Mouse (Mus musculus): ENCODE measurements at regions not wholly inside any gene's neighbourhood (a gene's known extent, or its start where the extent isn't known, plus 50 kb on each side); places are given as distances from the start of the nearest gene placed in this dataset.

DNA sequence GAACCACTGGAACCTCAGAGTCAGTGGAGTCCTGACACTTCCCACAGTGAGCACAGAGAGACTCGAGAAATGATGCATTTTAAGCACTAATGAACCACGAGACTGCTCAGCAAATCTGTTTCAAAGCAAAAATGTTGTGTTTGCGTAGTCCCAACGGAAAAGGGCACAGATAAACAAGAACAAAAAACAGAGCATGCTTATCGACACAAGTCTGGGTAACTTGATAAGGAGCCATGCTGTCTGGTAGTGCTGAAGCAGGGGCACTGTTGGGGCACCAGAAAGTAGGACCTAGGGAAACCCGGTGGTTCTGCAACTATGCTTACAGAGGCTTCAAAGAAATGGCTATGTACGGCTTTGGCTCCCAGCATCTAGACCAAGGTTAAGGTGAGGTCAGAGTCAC lies 172.7 kb upstream of the Hes1 start:
- ATAC-seq (ENCODE audit: low read depth), result no peak
- no peaks in the 10 kb centered on the region for H3K27me3 ChIP-seq (replicated peaks; ENCODE audit: control insufficient read depth, insufficient read depth, low read length)
- H3K4me3 ChIP-seq (ENCODE audit: low read depth, low read length), result no peak overlapping the region
- H3K4me2 ChIP-seq (ENCODE audit: low read depth, low read length), result no peak overlapping the region
- WGBS, result 58% methylated on average over 7 of the region's 7 CpGs
- H3K9ac ChIP-seq (ENCODE audit: low read depth, low read length), result no peak overlapping the region
- no peaks in the 10 kb centered on the region for H3K36me3 ChIP-seq (ENCODE audit: control insufficient read depth, insufficient read depth, low read length)
- no peak overlapping the region for H3K27ac ChIP-seq (replicated peaks; ENCODE audit: low read depth, low read length)
- peaks cover 22% of the 10 kb centered on the region; the same call in 1 of the 2 replicates for H3K4me1 ChIP-seq (ENCODE audit: control insufficient read depth, insufficient read depth, low read length)
- no peaks in the 10 kb centered on the region for H3K9me3 ChIP-seq (ENCODE audit: control insufficient read depth, low read length)
- DNase-seq (ENCODE audit: low spot score), result no peak

DNA sequence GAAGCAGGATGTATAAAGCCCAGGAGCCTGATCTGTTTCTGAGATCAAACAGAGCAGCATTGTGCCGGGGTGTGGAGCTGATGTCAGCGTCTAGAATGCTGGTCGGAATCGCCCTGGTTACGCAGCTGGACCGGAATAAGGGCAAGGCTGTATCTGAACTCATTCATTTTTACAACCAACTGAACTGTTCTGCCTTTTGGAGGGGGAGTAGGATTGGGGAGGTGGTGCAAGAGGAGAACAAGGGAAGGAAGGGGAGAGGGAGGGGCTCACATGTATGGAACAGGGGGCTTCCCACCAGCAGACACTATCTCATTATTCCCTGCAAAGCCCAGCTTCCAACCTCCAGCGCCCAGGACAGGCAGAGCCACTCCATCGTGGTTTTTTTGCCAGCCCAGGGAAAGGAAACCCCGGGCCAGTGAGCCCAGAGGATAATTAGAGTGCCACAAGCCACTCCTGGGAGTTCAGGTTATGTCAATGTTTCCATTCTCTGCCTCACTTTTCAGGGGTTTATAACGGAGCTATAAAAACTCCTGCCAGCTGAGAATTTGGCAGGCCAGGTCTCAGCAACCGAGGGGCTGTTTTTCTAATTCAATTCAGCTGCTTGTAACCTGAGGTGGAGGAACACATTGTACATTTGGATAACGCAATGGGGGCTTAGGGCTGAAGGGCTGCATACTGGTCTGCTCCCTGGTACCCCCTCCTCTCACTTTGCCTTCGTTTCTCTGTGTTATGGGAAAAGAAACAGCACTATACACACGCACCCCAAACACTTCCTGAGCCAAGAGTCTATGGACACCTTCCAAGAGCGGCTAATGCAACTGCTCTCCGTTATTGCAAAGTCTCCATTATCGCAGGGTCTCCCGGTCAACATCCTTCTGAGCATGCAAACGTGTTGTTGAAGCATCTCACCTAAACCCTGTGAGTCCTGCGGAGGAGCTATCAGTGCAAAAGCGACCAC lies 170.0 kb upstream of the Hes1 start:
- peak; percentile 87 for ATAC-seq (ENCODE audit: low read depth)
- H3K27me3 ChIP-seq (replicated peaks; ENCODE audit: control insufficient read depth, insufficient read depth, low read length), result no peaks in the 10 kb centered on the region
- H3K4me1 ChIP-seq (ENCODE audit: control insufficient read depth, insufficient read depth, low read length), result peaks cover 21% of the 10 kb centered on the region; the same call in 1 of the 2 replicates
- no peaks in the 10 kb centered on the region for H3K9me3 ChIP-seq (ENCODE audit: control insufficient read depth, low read length)
- WGBS, result 15% methylated on average over 19 of the region's 21 CpGs
- peak overlapping the region; percentile 71 for H3K27ac ChIP-seq (replicated peaks; ENCODE audit: low read depth, low read length)
- H3K4me3 ChIP-seq (ENCODE audit: low read depth, low read length), result no peak overlapping the region
- H3K36me3 ChIP-seq (ENCODE audit: control insufficient read depth, insufficient read depth, low read length), result no peaks in the 10 kb centered on the region
- peak overlapping the region; percentile 39 for H3K4me2 ChIP-seq (ENCODE audit: low read depth, low read length)
- peak; percentile 92 for DNase-seq (ENCODE audit: low spot score)
- peak overlapping the region; percentile 25; the same call in 1 of the 2 replicates for H3K9ac ChIP-seq (ENCODE audit: low read depth, low read length)

DNA sequence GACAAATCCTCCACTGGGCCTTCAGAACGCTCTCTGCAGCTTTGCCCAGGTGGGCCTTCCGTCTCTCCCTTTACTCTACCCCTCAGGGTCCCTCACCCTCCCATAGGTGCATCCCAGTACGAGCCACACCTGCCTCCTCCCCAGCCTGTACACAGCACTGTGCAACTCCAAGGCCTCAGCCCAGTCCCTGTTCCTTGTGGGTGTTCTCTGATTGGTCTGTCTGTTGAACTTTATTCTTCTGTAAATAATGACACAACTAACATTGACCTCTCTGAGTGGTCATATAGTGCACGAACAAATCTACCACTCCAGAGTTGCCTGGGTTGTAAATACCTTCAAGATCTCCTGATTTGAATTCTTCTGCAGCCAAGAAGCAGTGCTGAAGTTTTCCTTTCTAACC lies 167.8 kb upstream of the Hes1 start:
- no peak overlapping the region for H3K27ac ChIP-seq (replicated peaks; ENCODE audit: low read depth, low read length)
- DNase-seq (ENCODE audit: low spot score) (no peak), ATAC-seq (ENCODE audit: low read depth) (no peak)
- no peak overlapping the region for H3K9ac ChIP-seq (ENCODE audit: low read depth, low read length)
- H3K4me1 ChIP-seq (ENCODE audit: control insufficient read depth, insufficient read depth, low read length), result peaks cover 16% of the 10 kb centered on the region; the same call in 1 of the 2 replicates
- H3K4me2 ChIP-seq (ENCODE audit: low read depth, low read length), result no peak overlapping the region
- no peaks in the 10 kb centered on the region for H3K27me3 ChIP-seq (replicated peaks; ENCODE audit: control insufficient read depth, insufficient read depth, low read length)
- 93% methylated on average over 4 of the region's 4 CpGs for WGBS
- no peaks in the 10 kb centered on the region for H3K36me3 ChIP-seq (ENCODE audit: control insufficient read depth, insufficient read depth, low read length)
- H3K9me3 ChIP-seq (ENCODE audit: control insufficient read depth, low read length), result no peaks in the 10 kb centered on the region
- no peak overlapping the region for H3K4me3 ChIP-seq (ENCODE audit: low read depth, low read length)

DNA sequence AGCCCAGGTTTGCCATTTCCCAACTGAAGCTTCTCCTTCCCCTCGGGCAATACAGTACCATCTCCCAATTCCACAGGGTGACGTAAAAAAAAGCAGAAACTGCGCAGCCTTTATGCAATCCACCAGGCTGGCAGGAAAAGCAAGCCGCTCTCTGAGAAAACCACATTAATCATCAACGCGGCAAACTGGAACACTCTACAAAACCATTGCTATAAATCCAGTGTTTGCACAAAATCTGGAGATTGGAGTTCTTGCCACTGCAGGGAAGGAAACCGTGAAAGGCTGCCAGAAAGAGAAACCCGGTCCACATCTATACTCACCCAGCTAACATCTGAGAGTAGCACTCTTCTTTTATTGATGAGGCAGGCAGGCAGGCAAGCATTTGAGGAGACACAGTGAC lies 160.7 kb upstream of the Hes1 start:
- peak; percentile 26; the same call in 1 of the 2 replicates for ATAC-seq (ENCODE audit: low read depth)
- no peak overlapping the region for H3K4me3 ChIP-seq (ENCODE audit: low read depth, low read length)
- no peak overlapping the region for H3K27ac ChIP-seq (replicated peaks; ENCODE audit: low read depth, low read length)
- H3K36me3 ChIP-seq (ENCODE audit: control insufficient read depth, insufficient read depth, low read length), result no peaks in the 10 kb centered on the region
- no peaks in the 10 kb centered on the region for H3K9me3 ChIP-seq (ENCODE audit: control insufficient read depth, low read length)
- DNase-seq (ENCODE audit: low spot score), result peak; percentile 77
- WGBS, result 40% methylated on average over 8 of the region's 8 CpGs
- peaks cover 13% of the 10 kb centered on the region; the same call in 1 of the 2 replicates for H3K4me1 ChIP-seq (ENCODE audit: control insufficient read depth, insufficient read depth, low read length)
- H3K9ac ChIP-seq (ENCODE audit: low read depth, low read length), result no peak overlapping the region
- no peaks in the 10 kb centered on the region for H3K27me3 ChIP-seq (replicated peaks; ENCODE audit: control insufficient read depth, insufficient read depth, low read length)
- H3K4me2 ChIP-seq (ENCODE audit: low read depth, low read length), result no peak overlapping the region

DNA sequence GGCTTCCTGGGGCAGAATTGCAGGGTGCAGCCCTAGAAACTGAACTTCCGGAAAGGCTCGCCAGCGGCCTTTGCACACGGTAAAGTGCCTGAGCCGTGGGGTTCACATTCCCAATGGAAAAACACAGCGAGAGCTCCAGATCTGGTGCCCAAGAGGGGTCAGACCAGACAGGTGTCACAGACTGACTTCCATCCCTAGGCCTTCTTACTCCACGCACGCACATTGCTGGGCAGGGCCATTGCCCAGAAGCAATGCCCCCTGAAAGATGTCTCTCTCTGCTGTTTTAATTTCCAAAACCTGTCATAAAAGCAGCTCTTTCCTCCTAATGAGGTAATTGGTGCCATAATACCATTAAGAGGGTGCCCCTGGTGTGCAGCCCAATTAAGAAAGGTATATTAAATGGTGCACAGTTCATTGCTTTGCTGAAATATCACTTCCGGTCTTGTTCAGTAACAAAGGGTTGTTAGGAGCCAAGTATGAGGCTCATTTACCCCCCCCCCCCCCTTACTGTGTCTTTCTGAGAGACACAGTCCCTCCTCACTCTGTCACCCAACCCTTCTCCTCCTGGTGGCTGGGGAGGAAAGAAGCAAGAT lies 159.9 kb upstream of the Hes1 start:
- H3K36me3 ChIP-seq (ENCODE audit: control insufficient read depth, insufficient read depth, low read length), result no peaks in the 10 kb centered on the region
- no peak overlapping the region for H3K4me3 ChIP-seq (ENCODE audit: low read depth, low read length)
- 57% methylated on average over 9 of the region's 9 CpGs for WGBS
- peaks cover 16% of the 10 kb centered on the region; the same call in 1 of the 2 replicates for H3K4me1 ChIP-seq (ENCODE audit: control insufficient read depth, insufficient read depth, low read length)
- no peaks in the 10 kb centered on the region for H3K27me3 ChIP-seq (replicated peaks; ENCODE audit: control insufficient read depth, insufficient read depth, low read length)
- no peak overlapping the region for H3K27ac ChIP-seq (replicated peaks; ENCODE audit: low read depth, low read length)
- ATAC-seq (ENCODE audit: low read depth) (no peak), DNase-seq (ENCODE audit: low spot score) (no peak)
- H3K9ac ChIP-seq (ENCODE audit: low read depth, low read length), result no peak overlapping the region
- no peak overlapping the region for H3K4me2 ChIP-seq (ENCODE audit: low read depth, low read length)
- H3K9me3 ChIP-seq (ENCODE audit: control insufficient read depth, low read length), result no peaks in the 10 kb centered on the region

DNA sequence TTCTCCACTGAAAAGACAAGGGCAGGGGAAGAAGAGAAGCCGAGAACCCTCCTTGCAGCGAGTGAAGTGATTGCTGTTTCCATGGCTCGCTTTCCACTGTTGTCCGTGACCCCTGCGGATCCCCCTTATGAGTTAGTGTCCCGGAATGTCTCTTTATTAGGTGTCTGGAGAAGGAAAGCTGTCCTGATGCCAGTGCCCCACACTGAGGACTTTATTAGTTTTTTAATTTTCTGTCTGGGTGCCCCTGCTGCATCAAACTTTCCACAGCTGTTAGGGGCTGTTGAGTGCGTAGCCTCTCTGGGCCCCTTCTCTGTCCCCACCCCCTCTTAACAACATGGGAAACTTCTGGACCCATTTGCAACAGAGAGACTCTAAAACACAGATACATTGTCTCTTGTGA lies 156.9 kb upstream of the Hes1 start:
- Histone ChIP-seq H3K4me2 (ENCODE audit: low read depth, low read length) (no peak overlapping the region), H3K27ac (replicated peaks; ENCODE audit: low read depth, low read length) (no peak overlapping the region), H3K4me3 (ENCODE audit: low read depth, low read length) (no peak overlapping the region), H3K9ac (ENCODE audit: low read depth, low read length) (no peak overlapping the region), H3K36me3 (ENCODE audit: control insufficient read depth, insufficient read depth, low read length) (no peaks in the 10 kb centered on the region), H3K27me3 (replicated peaks; ENCODE audit: control insufficient read depth, insufficient read depth, low read length) (no peaks in the 10 kb centered on the region), H3K9me3 (ENCODE audit: control insufficient read depth, low read length) (no peaks in the 10 kb centered on the region; the same call in 1 of the 2 replicates), H3K4me1 (ENCODE audit: control insufficient read depth, insufficient read depth, low read length) (peaks cover 20% of the 10 kb centered on the region; the same call in 1 of the 2 replicates)
- WGBS, result 69% methylated on average over 7 of the region's 7 CpGs
- DNase-seq (ENCODE audit: low spot score) (no peak), ATAC-seq (ENCODE audit: low read depth) (no peak)

DNA sequence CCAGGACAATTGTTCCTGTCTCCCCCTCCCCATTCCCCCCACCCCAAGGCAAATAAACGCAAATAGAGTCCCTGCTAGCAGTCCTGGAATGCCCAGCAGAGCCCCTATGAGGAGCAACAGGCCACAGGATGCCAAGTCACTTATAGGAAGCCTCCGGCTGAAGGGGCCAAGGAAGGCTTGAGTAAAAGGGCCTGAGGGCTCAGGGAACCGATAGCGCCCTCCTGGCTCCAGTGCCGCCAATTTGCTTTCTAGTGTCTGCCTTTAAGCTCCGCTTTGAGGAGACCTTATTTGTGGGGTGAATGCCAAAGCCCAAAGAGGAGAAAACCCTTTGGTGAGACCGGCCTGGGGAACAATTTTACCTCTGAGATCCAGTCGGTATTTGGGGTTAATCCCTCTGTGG lies 156.2 kb upstream of the Hes1 start:
- no peaks in the 10 kb centered on the region for H3K36me3 ChIP-seq (ENCODE audit: control insufficient read depth, insufficient read depth, low read length)
- DNase-seq (ENCODE audit: low spot score) (no peak), ATAC-seq (ENCODE audit: low read depth) (no peak)
- no peak overlapping the region for H3K4me3 ChIP-seq (ENCODE audit: low read depth, low read length)
- no peak overlapping the region for H3K27ac ChIP-seq (replicated peaks; ENCODE audit: low read depth, low read length)
- H3K27me3 ChIP-seq (replicated peaks; ENCODE audit: control insufficient read depth, insufficient read depth, low read length), result no peaks in the 10 kb centered on the region
- H3K4me1 ChIP-seq (ENCODE audit: control insufficient read depth, insufficient read depth, low read length), result peaks cover 20% of the 10 kb centered on the region; the same call in 1 of the 2 replicates
- no peaks in the 10 kb centered on the region; the same call in 1 of the 2 replicates for H3K9me3 ChIP-seq (ENCODE audit: control insufficient read depth, low read length)
- 36% methylated on average over 8 of the region's 8 CpGs for WGBS
- no peak overlapping the region for H3K9ac ChIP-seq (ENCODE audit: low read depth, low read length)
- H3K4me2 ChIP-seq (ENCODE audit: low read depth, low read length), result no peak overlapping the region

DNA sequence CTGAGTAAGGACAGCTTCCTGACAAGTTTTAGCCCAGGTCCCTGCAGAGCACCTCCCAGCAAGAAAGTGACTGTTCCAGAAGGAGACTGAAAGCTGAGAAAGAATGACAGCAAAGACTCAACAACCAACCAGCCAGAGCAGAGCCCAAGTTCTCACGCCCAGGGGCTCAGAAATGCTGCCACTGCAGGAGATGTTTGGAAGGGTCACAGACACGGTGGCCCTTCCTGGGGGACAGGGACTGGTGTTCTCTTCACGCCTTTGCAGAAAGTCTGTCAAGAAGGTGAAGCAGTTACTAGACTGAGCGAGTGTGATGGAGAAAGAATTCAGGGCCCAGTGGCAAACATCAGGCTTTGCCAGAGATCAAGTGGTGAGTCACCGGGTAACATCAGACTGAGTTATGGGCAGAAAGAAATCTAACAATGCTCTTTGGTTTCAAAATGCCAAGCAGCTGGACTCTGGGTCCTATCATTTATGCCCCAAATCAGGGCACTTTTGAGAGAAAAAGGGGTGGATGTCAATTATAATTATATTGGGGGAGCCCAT lies 154.2 kb upstream of the Hes1 start:
- no peaks in the 10 kb centered on the region for H3K27me3 ChIP-seq (replicated peaks; ENCODE audit: control insufficient read depth, insufficient read depth, low read length)
- DNase-seq (ENCODE audit: low spot score) (no peak), ATAC-seq (ENCODE audit: low read depth) (no peak)
- WGBS, result 47% methylated on average over 5 of the region's 5 CpGs
- no peaks in the 10 kb centered on the region for H3K36me3 ChIP-seq (ENCODE audit: control insufficient read depth, insufficient read depth, low read length)
- no peak overlapping the region for H3K9ac ChIP-seq (ENCODE audit: low read depth, low read length)
- no peak overlapping the region for H3K27ac ChIP-seq (replicated peaks; ENCODE audit: low read depth, low read length)
- no peak overlapping the region for H3K4me2 ChIP-seq (ENCODE audit: low read depth, low read length)
- no peaks in the 10 kb centered on the region; the same call in 1 of the 2 replicates for H3K9me3 ChIP-seq (ENCODE audit: control insufficient read depth, low read length)
- no peak overlapping the region for H3K4me3 ChIP-seq (ENCODE audit: low read depth, low read length)
- H3K4me1 ChIP-seq (ENCODE audit: control insufficient read depth, insufficient read depth, low read length), result peaks cover 7% of the 10 kb centered on the region; the same call in 1 of the 2 replicates

Data from embryonic facial prominence, embryonic 14.5 days (tissue).